Mouse (Mus musculus): ENCODE data around the gene Trim56. TPM values are rescaled to one million over a fixed set of nuclear protein-coding genes. Genes with fewer than 3 reads are reported as not detected.
A peak's percentile ranks its signal among the peaks of the same experiment; 100 is the strongest.

Trim56 gene
- total RNA-seq, 2 experiments from 2014 or later: 26.0 to 28.4 TPM

- ATAC-seq (replicated peaks; ENCODE audit: poor library complexity, severe bottlenecking): no peak
These were observed 38.8 kb downstream of the Trim56 start for GRCm38 (mm10) chr5:137077187-137077586.

GRCm38 (mm10) chr5:137076191-137076930 is 39.6 kb downstream of the Trim56 start:
- ATAC-seq (replicated peaks; ENCODE audit: poor library complexity, severe bottlenecking): peak; percentile 81

- no peak for ATAC-seq (replicated peaks; ENCODE audit: poor library complexity, severe bottlenecking)
These were observed 40.3 kb downstream of the Trim56 start for GRCm38 (mm10) chr5:137075726-137076125.

GRCm38 (mm10) chr5:137074191-137074651 is 41.8 kb downstream of the Trim56 start:
- no peak for ATAC-seq (replicated peaks; ENCODE audit: poor library complexity, severe bottlenecking)

- ATAC-seq (replicated peaks; ENCODE audit: poor library complexity, severe bottlenecking): no peak
These were observed 42.9 kb downstream of the Trim56 start for GRCm38 (mm10) chr5:137073141-137073540.

- ATAC-seq (replicated peaks; ENCODE audit: poor library complexity, severe bottlenecking): 0 out of 2 replicates have a peak, but pooled peaks have one; percentile 17
These were observed 43.7 kb downstream of the Trim56 start, which contains the start of gene Serpine1 for GRCm38 (mm10) chr5:137072079-137072960. Serpine1 (minus strand) TSS chr5:137072268.

GRCm38 (mm10) chr5:137070881-137071605 is 45.0 kb downstream of the Trim56 start:
- ATAC-seq (replicated peaks; ENCODE audit: poor library complexity, severe bottlenecking): no peak

- ATAC-seq (replicated peaks; ENCODE audit: poor library complexity, severe bottlenecking): no peak
These were observed 47.3 kb downstream of the Trim56 start for GRCm38 (mm10) chr5:137068711-137069110.

GRCm38 (mm10) chr5:137065923-137066322 is 50.1 kb downstream of the Trim56 start:
- ATAC-seq (replicated peaks; ENCODE audit: poor library complexity, severe bottlenecking): no peak

GRCm38 (mm10) chr5:137065454-137065853 is 50.6 kb downstream of the Trim56 start:
- no peak for ATAC-seq (replicated peaks; ENCODE audit: poor library complexity, severe bottlenecking)

- ATAC-seq (replicated peaks; ENCODE audit: poor library complexity, severe bottlenecking): no peak
These were observed 53.4 kb downstream of the Trim56 start for GRCm38 (mm10) chr5:137062601-137063000.

GRCm38 (mm10) chr5:137061809-137062481 is 54.1 kb downstream of the Trim56 start:
- no peak for ATAC-seq (replicated peaks; ENCODE audit: poor library complexity, severe bottlenecking)

Other genes starting within 250 kb of the Trim56 start
- gene Col26a1, start 233.0 kb downstream of the Trim56 start, total RNA-seq (2014; fragmentation: Nextera tagmentation): not detected in 2 replicates
- not detected in 2 replicates for gene Col26a1, start 233.0 kb downstream of the Trim56 start, total RNA-seq (2017)
- gene Ift22, start 208.1 kb downstream of the Trim56 start, total RNA-seq (2014; fragmentation: Nextera tagmentation): 35.5 and 47.4 TPM in 2 replicates
- 17.5 and 19.4 TPM in 2 replicates for gene Ift22, start 208.1 kb downstream of the Trim56 start, total RNA-seq (2017)
- 201 and 270 TPM in 2 replicates for gene Fis1, start 162.9 kb downstream of the Trim56 start, total RNA-seq (2014; fragmentation: Nextera tagmentation)
- gene Fis1, start 162.9 kb downstream of the Trim56 start, total RNA-seq (2017): 106 and 127 TPM in 2 replicates
- 63.2 and 84.0 TPM in 2 replicates for gene Cldn15, start 149.6 kb downstream of the Trim56 start, total RNA-seq (2014; fragmentation: Nextera tagmentation)
- gene Cldn15, start 149.6 kb downstream of the Trim56 start, total RNA-seq (2017): 57.8 and 64.5 TPM in 2 replicates
- gene Plod3, start 129.2 kb downstream of the Trim56 start, total RNA-seq (2014; fragmentation: Nextera tagmentation): 122 and 139 TPM in 2 replicates
- gene Plod3, start 129.2 kb downstream of the Trim56 start, total RNA-seq (2017): 158 and 177 TPM in 2 replicates
- gene Znhit1, start 128.2 kb downstream of the Trim56 start, total RNA-seq (2014; fragmentation: Nextera tagmentation): 99.5 and 121 TPM in 2 replicates
- 49.7 and 80.0 TPM in 2 replicates for gene Znhit1, start 128.2 kb downstream of the Trim56 start, total RNA-seq (2017)
- not detected in 2 replicates for gene Vgf, start 89.8 kb downstream of the Trim56 start, total RNA-seq (2014; fragmentation: Nextera tagmentation)
- not detected in 2 replicates for gene Vgf, start 89.8 kb downstream of the Trim56 start, total RNA-seq (2017)
- 84.9 and 95.5 TPM in 2 replicates for gene Ap1s1, start 70.1 kb downstream of the Trim56 start, total RNA-seq (2014; fragmentation: Nextera tagmentation)
- gene Ap1s1, start 70.1 kb downstream of the Trim56 start, total RNA-seq (2017): 83.1 and 86.9 TPM in 2 replicates
- not detected in 2 replicates for gene Serpine1, start 43.9 kb downstream of the Trim56 start, total RNA-seq (2014; fragmentation: Nextera tagmentation)
- gene Serpine1, start 43.9 kb downstream of the Trim56 start, total RNA-seq (2017): not detected in 2 replicates
- gene Muc3, start 33.1 kb upstream of the Trim56 start, total RNA-seq (2014; fragmentation: Nextera tagmentation): not detected in 2 replicates
- gene Muc3, start 33.1 kb upstream of the Trim56 start, total RNA-seq (2017): not detected in 2 replicates
- 0.19 and 0.80 TPM in 2 replicates for gene Muc3a, start 96.2 kb upstream of the Trim56 start, total RNA-seq (2014; fragmentation: Nextera tagmentation)
- gene Muc3a, start 96.2 kb upstream of the Trim56 start, total RNA-seq (2017): not detected in 2 replicates
- gene Ache, start 171.3 kb upstream of the Trim56 start, total RNA-seq (2014; fragmentation: Nextera tagmentation): not detected in 2 replicates
- 0.04 and 0.10 TPM in 2 replicates for gene Ache, start 171.3 kb upstream of the Trim56 start, total RNA-seq (2017)
- gene Ufsp1, start 178.4 kb upstream of the Trim56 start, total RNA-seq (2014; fragmentation: Nextera tagmentation): 0.53 TPM in 1 of 2 replicates, not detected in the other
- 0.43 and 5.2 TPM in 2 replicates for gene Ufsp1, start 178.4 kb upstream of the Trim56 start, total RNA-seq (2017)
- gene Srrt, start 191.5 kb upstream of the Trim56 start, total RNA-seq (2014; fragmentation: Nextera tagmentation): 238 and 321 TPM in 2 replicates
- 239 and 278 TPM in 2 replicates for gene Srrt, start 191.5 kb upstream of the Trim56 start, total RNA-seq (2017)
- 9.4 and 9.9 TPM in 2 replicates for gene Trip6, start 198.2 kb upstream of the Trim56 start, total RNA-seq (2014; fragmentation: Nextera tagmentation)
- 2.9 and 5.6 TPM in 2 replicates for gene Trip6, start 198.2 kb upstream of the Trim56 start, total RNA-seq (2017)
- gene Slc12a9, start 217.4 kb upstream of the Trim56 start, total RNA-seq (2014; fragmentation: Nextera tagmentation): 16.3 and 26.3 TPM in 2 replicates
- 6.5 and 6.6 TPM in 2 replicates for gene Slc12a9, start 217.4 kb upstream of the Trim56 start, total RNA-seq (2017)
- not detected in 2 replicates for gene Ephb4, start 233.9 kb upstream of the Trim56 start, total RNA-seq (2014; fragmentation: Nextera tagmentation)
- not detected in 2 replicates for gene Ephb4, start 233.9 kb upstream of the Trim56 start, total RNA-seq (2017)